Mouse (Mus musculus) kidney, adult 2 months (tissue): Measurements from ENCODE around the gene Mapkapk2.

Experiments used
- CTCF ChIP-seq: fragments of 200-500 bp; conservative IDR thresholded peaks from 2 replicates; pipeline ENCODE4 v1.5.1; 2011; ENCODE audit warnings: low read depth, mild to moderate bottlenecking, control low read depth, low read length, moderate library complexity, mixed read lengths; ENCODE audit not compliant: insufficient read depth, insufficient read length
- POLR2A ChIP-seq: fragments of 200-500 bp; IDR thresholded peaks from one replicate; pipeline ENCODE4 v1.6.1; 2011; ENCODE audit warnings: low read depth, low read length, control low read depth

GRCm38 (mm10) chr1:131048121-131048863 lies 49.3 kb downstream of the Mapkapk2 start:
- TF ChIP-seq CTCF (no peak), POLR2A (no peak)
